Mouse (Mus musculus) gonadal fat pad, adult 2 months (tissue): Measurements from ENCODE around the gene Tbc1d12. TPM values are rescaled to one million over a fixed set of nuclear protein-coding genes. Genes with fewer than 3 reads are reported as not detected.
"Not testable (repeated sequence)": the region's sequence is repeated elsewhere in the genome, so short reads cannot be mapped to it uniquely, and the experiment has no call there.

Experiments
- DNase-seq: peaks from one replicate; pipeline ENCODE4 v3.0.0-alpha.2; 2012; ENCODE audit warnings: low read depth
- polyA plus RNA-seq: library from polyadenylated mRNA; depleted of rRNA; stranded (reverse); fragments of >200 nt; gene quantifications from 2 replicates; pipeline ENCODE4 v1.2.3, GENCODE M21; 2012; rRNA removed

Gene Tbc1d12
- 3.6 TPM in 2 replicates for polyA plus RNA-seq

DNA sequence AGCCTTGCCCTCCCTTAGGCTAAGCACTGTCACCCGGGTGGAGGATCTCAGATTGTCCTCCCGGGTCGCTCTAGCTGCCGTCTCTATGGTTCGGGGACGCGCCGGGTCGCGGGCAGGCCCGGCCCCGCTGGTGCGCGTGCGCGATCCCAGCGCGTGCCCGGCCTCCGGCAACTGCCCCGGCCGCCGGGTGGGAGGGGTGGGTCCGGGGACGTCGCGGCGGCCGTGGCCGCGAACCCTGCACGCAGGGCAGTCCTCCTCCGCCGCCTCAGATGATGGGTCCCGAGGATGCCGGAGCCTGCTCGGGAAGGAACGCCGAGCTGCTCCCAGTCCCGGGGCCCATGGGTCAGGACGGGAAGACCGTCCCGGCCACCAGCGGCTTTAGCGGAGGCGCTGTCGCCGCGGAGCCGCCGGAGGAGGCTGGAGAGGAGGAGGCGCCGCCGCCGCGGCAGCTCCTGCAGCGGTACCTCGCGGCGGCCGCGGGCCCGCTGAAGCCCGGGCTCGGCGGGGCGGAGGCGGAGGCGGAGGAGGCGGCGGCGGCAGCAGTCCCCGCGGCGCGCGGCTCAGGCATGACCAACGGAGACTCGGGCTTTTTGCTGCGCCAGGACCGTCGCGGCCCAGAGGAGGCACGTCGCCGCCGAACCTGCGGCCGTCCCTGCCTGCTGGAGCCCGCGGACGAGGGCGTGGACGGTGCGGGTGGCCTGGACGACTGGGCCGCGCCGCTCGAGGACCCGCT, at the start of gene Tbc1d12:
Gene Tbc1d12, plus strand, starts transcription at position 142 of the 733 bp plus-strand sequence.
- DNase-seq = no peak

- DNase-seq = no peak
These were observed 48.6 kb upstream of the Tbc1d12 start for GRCm38 (mm10) chr19:38787756-38788155.

- DNase-seq = no peak
These were observed 42.8 kb upstream of the Tbc1d12 start for GRCm38 (mm10) chr19:38793563-38794045.

GRCm38 (mm10) chr19:38796546-38796945, 39.8 kb upstream of the Tbc1d12 start:
- DNase-seq = no peak

GRCm38 (mm10) chr19:38798291-38798690, 38.1 kb upstream of the Tbc1d12 start:
- no peak for DNase-seq

DNA sequence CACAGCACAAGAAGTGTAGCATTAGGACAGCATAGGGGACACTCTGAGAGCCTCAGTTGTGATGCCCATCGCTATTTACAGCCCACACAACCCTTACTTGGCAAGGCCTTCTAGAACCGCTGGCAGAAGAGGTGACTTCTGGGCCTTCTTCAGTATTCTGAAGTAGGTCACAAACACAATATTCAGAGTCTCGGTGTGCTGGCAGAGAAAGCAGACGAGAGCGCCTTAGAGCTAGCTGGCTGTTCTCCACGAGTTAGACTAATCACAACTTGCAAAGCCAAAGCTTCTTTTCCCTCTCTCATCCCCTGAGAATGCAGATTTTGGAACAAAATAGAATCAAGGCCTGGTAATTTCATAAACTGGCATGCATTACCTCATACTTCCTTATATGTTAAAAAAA, 37.6 kb upstream of the Tbc1d12 start:
- DNase-seq = no peak

DNA sequence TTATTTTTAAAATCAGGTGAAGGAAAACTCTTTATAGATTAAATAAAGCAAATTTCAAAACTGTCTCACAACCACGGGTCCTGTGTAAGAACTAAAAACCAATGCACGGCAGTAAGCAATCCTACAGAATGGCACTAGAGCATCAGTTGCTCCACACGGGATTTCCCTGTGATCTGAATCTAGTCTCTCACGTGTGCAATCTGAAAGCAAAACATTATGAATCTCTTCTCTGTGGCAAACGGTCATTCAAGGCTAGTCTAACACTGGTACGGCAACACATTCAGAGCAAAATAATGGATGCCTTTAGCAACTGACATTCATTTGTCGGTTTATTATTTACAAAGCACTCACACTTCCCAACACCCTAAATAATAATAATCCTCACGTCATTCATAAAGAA, 18.2 kb upstream of the Tbc1d12 start:
- DNase-seq = no peak

DNA sequence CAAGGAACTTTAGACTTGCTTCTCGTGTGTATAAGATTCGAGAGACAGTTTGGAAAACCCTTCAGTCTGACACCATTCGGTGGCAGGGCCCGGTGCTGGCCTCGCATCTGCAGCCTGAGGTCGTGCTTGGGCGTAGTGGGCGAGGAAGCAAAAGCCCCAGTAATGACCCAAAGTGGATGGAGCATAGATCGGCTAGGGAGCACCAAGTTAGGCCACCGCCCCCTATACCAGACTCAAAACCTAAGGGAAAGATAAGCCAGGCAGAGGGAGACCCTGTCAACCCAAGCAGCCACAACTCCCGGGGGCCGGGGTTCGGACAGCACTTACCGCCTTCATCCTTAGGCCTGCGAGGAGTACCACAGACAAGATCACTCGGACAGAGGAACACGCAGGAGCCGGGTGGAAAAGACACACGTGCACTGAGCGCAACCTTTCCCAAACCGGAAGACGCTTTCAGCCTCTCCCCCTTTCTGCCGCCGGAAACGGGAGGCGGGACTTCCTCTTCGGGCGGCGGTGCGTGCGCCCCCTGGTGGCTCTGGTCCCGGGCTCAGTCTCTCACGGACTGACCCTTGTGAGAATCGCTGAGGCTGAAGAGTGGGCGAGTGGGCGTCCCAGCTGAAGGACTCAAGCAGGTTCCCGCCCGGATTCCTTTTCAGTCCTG, 17.5 kb upstream of the Tbc1d12 start, which contains the start of gene Noc3l:
Gene Noc3l, minus strand, starts transcription at position 472 of the 661 bp plus-strand sequence.
- DNase-seq = no peak

DNA sequence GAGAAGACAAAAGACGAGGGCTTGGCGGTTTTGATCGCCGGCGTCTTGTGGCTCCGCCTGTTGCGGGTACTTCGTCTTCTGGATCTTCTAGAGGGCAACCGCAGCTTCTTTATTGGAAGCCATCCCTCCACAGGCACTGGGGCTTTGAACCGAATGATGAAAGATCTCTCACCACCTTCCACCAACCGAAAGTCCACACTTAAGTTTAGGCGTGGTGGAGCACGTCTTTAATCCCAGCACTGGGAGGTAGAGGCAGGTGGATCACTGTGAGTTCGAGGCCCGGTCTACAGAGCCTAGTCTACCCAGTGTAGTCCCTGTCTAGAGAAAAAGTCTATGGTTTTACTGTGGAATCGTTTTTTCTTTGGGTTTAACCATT, 17.0 kb upstream of the Tbc1d12 start:
- DNase-seq = no peak

DNA sequence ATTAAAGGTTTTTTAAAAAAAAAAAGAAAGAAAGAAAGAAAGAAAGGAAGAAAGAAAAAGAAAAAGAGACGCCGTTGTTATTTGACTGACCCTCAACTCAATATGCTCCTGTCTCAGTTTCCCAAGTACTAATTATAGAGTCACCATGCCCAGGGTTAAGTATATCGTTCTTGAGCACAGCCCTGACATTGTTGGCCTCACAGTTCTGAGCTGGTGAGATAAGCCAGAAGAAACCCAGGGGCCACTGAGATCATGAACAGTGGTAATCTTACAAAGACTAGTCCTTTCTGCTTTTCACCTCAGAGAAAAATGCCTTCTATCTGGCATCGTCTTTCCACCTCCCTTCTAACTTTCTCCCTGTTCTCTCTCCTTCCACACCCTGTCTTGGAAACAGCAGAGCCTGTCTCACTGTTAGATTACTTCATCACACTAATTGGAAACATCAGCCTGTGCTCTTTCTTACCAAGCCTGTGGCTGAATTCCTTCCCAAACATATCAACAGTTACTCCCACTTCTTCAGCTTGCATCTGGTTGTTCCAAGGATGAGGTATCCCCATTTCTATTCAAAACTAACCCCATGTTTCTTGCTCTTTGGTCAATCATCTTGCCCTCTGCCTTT, 16.1 kb upstream of the Tbc1d12 start:
- DNase-seq = no peak

GRCm38 (mm10) chr19:38833224-38833623, 3.2 kb upstream of the Tbc1d12 start:
- no peak for DNase-seq

DNA sequence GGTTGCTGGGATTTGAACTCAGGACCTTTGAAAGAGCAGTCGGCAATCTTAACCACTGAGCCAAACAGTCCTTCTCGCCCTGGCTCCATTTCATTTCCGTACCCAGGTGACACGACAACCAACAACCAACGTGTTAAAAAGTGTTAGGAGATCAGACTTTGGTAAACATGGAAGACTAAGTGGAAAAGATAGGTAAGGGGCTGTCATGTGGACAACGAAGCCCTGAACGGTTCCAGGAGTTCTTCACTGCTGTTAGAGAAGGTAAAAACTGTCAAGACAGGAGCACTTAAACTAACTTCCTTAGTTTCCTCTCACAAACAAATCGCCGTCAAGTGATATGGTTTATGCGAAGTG, 318 bp upstream of the Tbc1d12 start:
- DNase-seq = no peak

- DNase-seq = no peak
These were observed 827 bp downstream of the Tbc1d12 start for GRCm38 (mm10) chr19:38837171-38837641.

GRCm38 (mm10) chr19:38844817-38845216, 8.4 kb downstream of the Tbc1d12 start:
- no peak for DNase-seq

GRCm38 (mm10) chr19:38846373-38846772, 10.0 kb downstream of the Tbc1d12 start:
- no peak for DNase-seq

- DNase-seq = no peak
These were observed 21.8 kb downstream of the Tbc1d12 start for GRCm38 (mm10) chr19:38858224-38858623.

GRCm38 (mm10) chr19:38862523-38862922, 26.1 kb downstream of the Tbc1d12 start:
- DNase-seq = no peak

DNA sequence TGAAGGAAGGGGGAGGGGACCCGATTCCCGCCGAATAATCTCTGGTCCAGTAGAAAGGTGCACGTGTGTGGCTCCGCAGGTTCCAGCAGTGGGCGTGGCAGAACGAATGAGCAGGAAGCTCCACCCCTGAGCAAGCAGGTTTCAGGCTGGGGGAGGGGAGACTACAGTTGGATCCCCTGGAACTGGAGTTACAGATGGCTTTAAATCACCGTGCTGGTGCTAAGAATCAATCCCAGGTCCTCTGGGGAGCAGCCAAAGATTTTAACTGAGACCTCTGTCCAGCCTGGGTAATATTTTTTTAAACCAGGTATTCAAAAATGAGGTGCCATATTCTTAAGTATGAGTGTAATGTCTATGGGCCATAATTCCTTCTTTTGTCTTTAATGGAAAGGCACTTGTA, 38.4 kb downstream of the Tbc1d12 start:
- DNase-seq = not testable (repeated sequence)

- no peak for DNase-seq
These were observed 43.9 kb downstream of the Tbc1d12 start for GRCm38 (mm10) chr19:38880300-38880699.

- no peak for DNase-seq
These were observed 65.1 kb downstream of the Tbc1d12 start for GRCm38 (mm10) chr19:38901146-38902135.

DNA sequence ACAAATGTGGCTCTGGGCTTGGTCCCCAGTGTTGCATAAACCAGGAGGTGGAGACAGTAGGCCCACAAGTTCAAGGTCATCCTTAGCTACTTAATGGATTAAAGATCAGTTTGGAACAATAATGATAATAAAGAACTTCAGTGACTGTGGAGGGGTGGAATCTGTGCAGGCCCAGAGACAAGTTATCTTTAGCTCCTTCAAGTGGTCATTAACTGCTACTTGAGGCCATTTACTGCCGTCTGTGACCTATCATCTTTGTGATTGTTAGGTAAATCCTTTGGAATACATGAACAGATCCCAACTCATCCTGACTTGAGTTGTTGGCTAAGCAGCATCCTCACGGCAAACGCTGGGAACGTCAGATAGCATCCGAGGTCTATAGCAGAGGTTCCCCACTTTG, 66.1 kb downstream of the Tbc1d12 start:
- DNase-seq = no peak
